Mouse (Mus musculus) neural tube, postnatal 0 days (tissue): ENCODE results near the gene Cilp2. TPM values are rescaled to one million over a fixed set of nuclear protein-coding genes. Genes with fewer than 3 reads are reported as not detected.

Experiments used
- polyA plus RNA-seq: library from polyadenylated mRNA; unstranded; fragments of >200 nt; fragmentation: Nextera tagmentation; extraction: Ambion mirVana; gene quantifications from 2 replicates; pipeline ENCODE4 v1.2.1, GENCODE M21; 2015

Cilp2 gene
- polyA plus RNA-seq = 6.9 and 7.0 TPM in 2 replicates

DNA sequence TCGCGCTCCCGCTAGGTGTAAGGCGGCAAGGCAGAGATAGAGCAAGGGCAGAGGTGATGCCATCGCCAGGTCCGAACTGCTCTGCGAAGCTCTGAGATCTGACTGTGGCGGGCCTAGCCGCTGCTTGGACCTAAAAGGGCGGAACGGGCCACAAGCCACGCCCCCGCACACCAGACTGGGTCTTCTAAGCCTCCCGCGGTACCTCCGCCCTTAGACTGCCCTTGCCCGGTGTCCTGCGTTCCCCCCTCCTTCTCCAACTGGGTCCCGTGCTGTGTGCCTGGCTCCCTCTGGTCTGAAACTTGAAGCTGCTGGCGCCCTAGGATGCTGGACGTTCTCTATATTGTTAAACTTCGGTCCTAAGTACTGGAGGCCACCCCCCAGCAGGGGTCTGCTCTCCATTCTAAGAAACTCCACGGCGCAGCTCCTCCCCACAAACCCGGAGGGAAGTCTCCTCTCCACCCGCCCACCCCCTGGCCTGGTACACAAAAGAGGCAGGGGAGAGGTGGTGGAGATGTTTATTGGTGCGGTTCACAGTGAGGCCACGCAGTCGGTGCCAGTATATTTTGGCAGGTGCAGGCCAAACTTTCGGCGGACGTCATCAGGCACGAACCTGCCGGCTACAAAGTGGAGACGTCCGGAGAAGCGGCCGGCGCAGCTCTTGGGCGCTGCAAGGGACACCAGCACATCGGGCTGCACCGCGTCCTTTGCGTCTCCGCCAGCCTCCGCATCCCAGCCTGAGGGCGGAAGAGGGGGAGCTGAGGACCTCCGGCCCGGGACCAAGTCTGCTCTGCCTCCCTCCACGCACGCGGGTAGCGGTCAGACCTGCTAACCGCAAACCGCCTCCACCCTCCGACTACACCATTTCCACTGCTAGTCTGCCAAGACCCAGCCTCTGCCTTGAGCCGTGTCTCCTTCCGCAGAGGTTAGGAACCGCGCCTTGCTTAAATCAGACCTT is at the start of gene Cilp2:
Cilp2 (minus strand) TSS at position 399 of the 955 bp plus-strand sequence.

DNA sequence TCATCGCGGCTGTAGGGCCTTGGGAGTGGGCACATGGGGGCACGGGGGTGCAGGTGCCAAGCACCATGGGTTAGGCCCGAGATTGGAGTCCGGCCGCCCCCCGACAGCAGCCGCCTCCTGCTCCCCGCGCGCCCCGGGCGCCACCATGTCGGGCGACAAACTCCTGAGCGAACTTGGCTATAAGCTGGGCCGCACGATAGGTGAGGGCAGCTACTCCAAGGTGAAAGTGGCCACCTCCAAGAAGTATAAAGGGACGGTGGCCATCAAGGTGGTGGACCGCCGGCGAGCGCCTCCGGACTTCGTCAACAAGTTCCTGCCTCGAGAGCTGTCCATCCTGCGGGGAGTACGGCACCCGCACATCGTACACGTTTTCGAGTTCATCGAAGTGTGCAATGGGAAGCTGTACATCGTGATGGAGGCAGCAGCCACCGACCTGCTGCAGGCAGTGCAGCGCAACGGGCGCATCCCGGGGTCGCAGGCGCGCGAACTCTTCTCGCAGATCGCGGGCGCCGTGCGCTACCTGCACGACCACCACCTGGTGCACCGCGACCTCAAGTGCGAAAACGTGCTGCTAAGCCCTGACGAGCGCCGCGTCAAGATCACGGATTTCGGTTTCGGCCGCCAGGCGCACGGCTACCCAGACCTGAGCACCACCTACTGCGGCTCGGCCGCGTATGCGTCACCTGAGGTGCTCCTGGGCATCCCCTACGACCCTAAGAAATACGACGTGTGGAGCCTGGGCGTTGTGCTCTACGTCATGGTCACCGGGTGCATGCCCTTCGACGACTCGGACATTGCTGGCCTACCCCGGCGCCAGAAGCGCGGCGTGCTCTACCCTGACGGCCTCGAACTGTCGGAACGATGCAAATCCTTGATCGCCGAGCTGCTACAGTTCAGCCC is 14.9 kb upstream of the Cilp2 start, which contains the start of the genes Tssk6, Ndufa13 and Yjefn3:
Tssk6 (plus strand) TSS at position 22 of the 900 bp plus-strand sequence.
Ndufa13 (minus strand) TSS at position 396 of the 900 bp plus-strand sequence.
Yjefn3 (minus strand) TSS at position 550 of the 900 bp plus-strand sequence.

GRCm38 (mm10) chr8:69832298-69832853 is 55.1 kb downstream of the Cilp2 start, which contains the start of gene Pbx4:
Gene Pbx4 (plus strand): TSS chr8:69832491.

Other genes starting within 250 kb of the Cilp2 start
- 1.4 and 1.6 TPM in 2 replicates for gene Zfp964, start 233.2 kb downstream of the Cilp2 start, polyA plus RNA-seq
- 14.2 and 15.6 TPM in 2 replicates for gene Zfp869, start 177.0 kb downstream of the Cilp2 start, polyA plus RNA-seq
- 4.6 and 5.6 TPM in 2 replicates for gene Zfp963, start 137.7 kb downstream of the Cilp2 start, polyA plus RNA-seq
- gene Gm20422, start 112.8 kb downstream of the Cilp2 start, polyA plus RNA-seq = 0.30 TPM in 1 of 2 replicates, not detected in the other
- 32.8 and 38.9 TPM in 2 replicates for gene Atp13a1, start 96.5 kb downstream of the Cilp2 start, polyA plus RNA-seq
- 21.2 and 23.9 TPM in 2 replicates for gene Zfp866, start 96.5 kb downstream of the Cilp2 start, polyA plus RNA-seq
- 19.8 and 26.2 TPM in 2 replicates for gene Gmip, start 79.0 kb downstream of the Cilp2 start, polyA plus RNA-seq
- gene Lpar2, start 65.3 kb downstream of the Cilp2 start, polyA plus RNA-seq = 0.46 and 0.52 TPM in 2 replicates
- 90.4 and 95.0 TPM in 2 replicates for gene Pbx4, start 55.2 kb downstream of the Cilp2 start, polyA plus RNA-seq
- gene Tssk6, start 14.5 kb upstream of the Cilp2 start, polyA plus RNA-seq = 5.1 and 5.5 TPM in 2 replicates
- 267 and 290 TPM in 2 replicates for gene Ndufa13, start 14.9 kb upstream of the Cilp2 start, polyA plus RNA-seq
- gene Yjefn3, start 15.0 kb upstream of the Cilp2 start, polyA plus RNA-seq = 15.7 and 16.0 TPM in 2 replicates
- 21.7 and 22.7 TPM in 2 replicates for gene Gatad2a, start 108.7 kb upstream of the Cilp2 start, polyA plus RNA-seq
- gene Mau2, start 155.0 kb upstream of the Cilp2 start, polyA plus RNA-seq = 46.3 and 53.0 TPM in 2 replicates
- gene Sugp1, start 155.1 kb upstream of the Cilp2 start, polyA plus RNA-seq = 44.5 and 49.6 TPM in 2 replicates
- 0.95 and 1.3 TPM in 2 replicates for gene Tm6sf2, start 185.2 kb upstream of the Cilp2 start, polyA plus RNA-seq
- gene Hapln4, start 195.8 kb upstream of the Cilp2 start, polyA plus RNA-seq = 5.0 and 5.7 TPM in 2 replicates
- gene Ncan, start 233.2 kb upstream of the Cilp2 start, polyA plus RNA-seq = 175 and 230 TPM in 2 replicates
- gene Nr2c2ap, start 243.6 kb upstream of the Cilp2 start, polyA plus RNA-seq = 47.6 and 50.5 TPM in 2 replicates